In genomic region chr8:13316671-13317070, GRCm38 (mm10) we compare ENCODE assay signal across 19 mouse cellular contexts.
"Had no signal": no experiment of that assay in that cellular context is flagged by ENCODE, and none has a peak within 500 bp of the region (broad histone marks: within the 10 kb centered on the region; RNA-seq: fewer than 3 reads in every experiment).

No protein-coding gene starts in this region.

- H3K9me3 ChIP-seq: liver, embryonic 13.5 days; liver, embryonic 15.5 days; lung, embryonic 15.5 days; megakaryocyte, embryonic 14.5 days; midbrain, embryonic 13.5 days; neural tube, embryonic 12.5 days had no signal

- H3K27ac ChIP-seq: liver, embryonic 13.5 days; liver, embryonic 15.5 days; lung, embryonic 15.5 days; macrophage; midbrain, embryonic 13.5 days; neural tube, embryonic 12.5 days had no signal

- H3K9ac ChIP-seq: liver, embryonic 13.5 days; liver, embryonic 15.5 days; liver, postnatal 0 days; lung, embryonic 15.5 days; midbrain, embryonic 13.5 days; neural tube, embryonic 12.5 days had no signal

- ATAC-seq: liver, postnatal 0 days; lung, postnatal 0 days; midbrain, embryonic 13.5 days; midbrain, embryonic 16.5 days had no signal

- H3K4me1 ChIP-seq: liver, embryonic 15.5 days; lung, embryonic 15.5 days; midbrain, embryonic 13.5 days; neural tube, embryonic 12.5 days had no signal

- H3K27me3 ChIP-seq: liver, embryonic 13.5 days; liver, embryonic 15.5 days; lung, embryonic 15.5 days; megakaryocyte, embryonic 14.5 days; midbrain, embryonic 13.5 days; neural tube, embryonic 12.5 days had no signal

- H3K36me3 ChIP-seq: liver, embryonic 15.5 days had no signal

- H3K4me2 ChIP-seq: liver, embryonic 11.5 days; liver, embryonic 13.5 days; liver, embryonic 15.5 days; lung, embryonic 15.5 days; midbrain, embryonic 11.5 days; midbrain, embryonic 13.5 days; neural tube, embryonic 12.5 days had no signal

- H3K4me3 ChIP-seq: liver, embryonic 13.5 days; liver, embryonic 15.5 days; lung, embryonic 15.5 days; megakaryocyte, embryonic 14.5 days; midbrain, embryonic 13.5 days; myocyte; neural tube, embryonic 12.5 days had no signal

- DNase-seq: liver, embryonic 13.5 days; liver, postnatal 0 days; lung, adult 2 months; lung, postnatal 14 days; lung, postnatal 36 days; right cerebral cortex, postnatal 25 days; right cerebral cortex, postnatal 4 days; spleen, adult 18-20 months had no signal
